Mouse (Mus musculus) common myeloid progenitor, adult 5-6 weeks (primary cell): Measurements from ENCODE around the gene Mcee. TPM values are rescaled to one million over a fixed set of nuclear protein-coding genes. Genes with fewer than 3 reads are reported as not detected.

Experiments used
- ATAC-seq: replicated peaks from 2 replicates; pipeline ENCODE4 v1.8.0; 2016; ENCODE audit warnings: low read depth, mild to moderate bottlenecking, moderate TSS enrichment, inconsistent platforms; ENCODE audit not compliant: poor library complexity, severe bottlenecking
- total RNA-seq: library from RNA; stranded (forward); fragments of 200-1000, 187-1606 nt; gene quantifications from 2 replicates; pipeline ENCODE4 v1.2.3, GENCODE M21; 2017

Gene Mcee
- 27.4 and 81.6 TPM in 2 replicates for total RNA-seq

- peak; percentile 89 for ATAC-seq
Observed at GRCm38 (mm10) chr7:64392122-64392818, at the start of gene Mcee, which contains the start of gene Mphosph10. Mcee (plus strand) TSS chr7:64392607. Mphosph10 (minus strand) TSS chr7:64392268.

- ATAC-seq, result no peak
Observed at GRCm38 (mm10) chr7:64347813-64348212, 44.6 kb upstream of the Mcee start.

- ATAC-seq, result no peak
Observed at GRCm38 (mm10) chr7:64349147-64349861, 43.1 kb upstream of the Mcee start.

- no peak for ATAC-seq
Observed at GRCm38 (mm10) chr7:64351087-64351486, 41.3 kb upstream of the Mcee start.

GRCm38 (mm10) chr7:64354206-64354605 is 38.2 kb upstream of the Mcee start:
- no peak for ATAC-seq

GRCm38 (mm10) chr7:64356661-64357060 is 35.7 kb upstream of the Mcee start:
- no peak for ATAC-seq

- ATAC-seq, result no peak
Observed at GRCm38 (mm10) chr7:64357405-64357804, 35.0 kb upstream of the Mcee start.

- ATAC-seq, result no peak
Observed at GRCm38 (mm10) chr7:64358666-64359065, 33.7 kb upstream of the Mcee start.

- ATAC-seq, result no peak
Observed at GRCm38 (mm10) chr7:64359943-64360585, 32.3 kb upstream of the Mcee start.

GRCm38 (mm10) chr7:64360586-64360945 is 31.8 kb upstream of the Mcee start:
- no peak for ATAC-seq

- ATAC-seq, result no peak
Observed at GRCm38 (mm10) chr7:64365863-64366262, 26.5 kb upstream of the Mcee start.

- no peak for ATAC-seq
Observed at GRCm38 (mm10) chr7:64369841-64370240, 22.6 kb upstream of the Mcee start.

- ATAC-seq, result no peak
Observed at GRCm38 (mm10) chr7:64371940-64372878, 20.2 kb upstream of the Mcee start.

- no peak for ATAC-seq
Observed at GRCm38 (mm10) chr7:64373147-64373829, 19.1 kb upstream of the Mcee start.

GRCm38 (mm10) chr7:64373830-64374562 is 18.4 kb upstream of the Mcee start, which contains the start of gene Fan1:
Fan1 (minus strand) TSS chr7:64374095.
- ATAC-seq, result peak; percentile 99

GRCm38 (mm10) chr7:64391479-64391878 is 928 bp upstream of the Mcee start:
- peak; percentile 14; the same call in 1 of the 2 replicates for ATAC-seq

GRCm38 (mm10) chr7:64392819-64393151 is 378 bp downstream of the Mcee start:
- ATAC-seq, result no peak

- ATAC-seq, result peak; percentile 73
Observed at GRCm38 (mm10) chr7:64400725-64401124, 8.3 kb downstream of the Mcee start.

- ATAC-seq, result no peak
Observed at GRCm38 (mm10) chr7:64402452-64402851, 10.0 kb downstream of the Mcee start.
